Mouse (Mus musculus) urinary bladder, adult 18-20 months (tissue): ENCODE data around the gene Cbx5.

Experiments used
- DNase-seq, 2 experiments: peaks; one replicate each; pipeline ENCODE4 v3.0.0; 2022; ENCODE audit warnings: low spot score in 2 of 2, mixed read lengths in 2 of 2

Cbx5 gene

GRCm38 (mm10) chr15:103176874-103177421 lies 62.7 kb downstream of the Cbx5 start:
- DNase-seq = peak; percentile 83 to 94

- no peak for DNase-seq
Measured at GRCm38 (mm10) chr15:103173251-103173650, 66.4 kb downstream of the Cbx5 start.

- no peak for DNase-seq
Measured at GRCm38 (mm10) chr15:103172537-103172936, 67.1 kb downstream of the Cbx5 start.

- no peak for DNase-seq
Measured at GRCm38 (mm10) chr15:103171276-103171675, 68.3 kb downstream of the Cbx5 start.

GRCm38 (mm10) chr15:103170316-103170679 lies 69.3 kb downstream of the Cbx5 start:
- DNase-seq = no peak

GRCm38 (mm10) chr15:103169612-103170315 lies 69.9 kb downstream of the Cbx5 start:
- DNase-seq = no peak

- peak in 1 of 2 experiments; percentile 49 for DNase-seq
Measured at GRCm38 (mm10) chr15:103168801-103169611, 70.6 kb downstream of the Cbx5 start.

- no peak for DNase-seq
Measured at GRCm38 (mm10) chr15:103167786-103168185, 71.8 kb downstream of the Cbx5 start.

GRCm38 (mm10) chr15:103167042-103167615 lies 72.5 kb downstream of the Cbx5 start, which contains the start of gene Smug1:
Smug1 (minus strand) TSS chr15:103167092.
- no peak for DNase-seq

- no peak for DNase-seq
Measured at GRCm38 (mm10) chr15:103165924-103166323, 73.7 kb downstream of the Cbx5 start.

- peak; percentile 68 to 82 for DNase-seq
Measured at GRCm38 (mm10) chr15:103165379-103165778, 74.2 kb downstream of the Cbx5 start.

GRCm38 (mm10) chr15:103163182-103163919 lies 76.3 kb downstream of the Cbx5 start:
- peak; percentile 67 to 87 for DNase-seq

GRCm38 (mm10) chr15:103157585-103157984 lies 82.0 kb downstream of the Cbx5 start:
- DNase-seq = no peak

GRCm38 (mm10) chr15:103156890-103157289 lies 82.7 kb downstream of the Cbx5 start:
- DNase-seq = no peak

GRCm38 (mm10) chr15:103155366-103156321 lies 84.0 kb downstream of the Cbx5 start:
- DNase-seq = no peak

GRCm38 (mm10) chr15:103152890-103153610 lies 86.6 kb downstream of the Cbx5 start:
- no peak for DNase-seq

GRCm38 (mm10) chr15:103152371-103152770 lies 87.2 kb downstream of the Cbx5 start:
- DNase-seq = no peak

GRCm38 (mm10) chr15:103147779-103148178 lies 91.8 kb downstream of the Cbx5 start:
- DNase-seq = no peak

- DNase-seq = no peak
Measured at GRCm38 (mm10) chr15:103147422-103147690, 92.3 kb downstream of the Cbx5 start.
